Mouse (Mus musculus) intestine, embryonic 14.5 days (tissue): ENCODE results near the gene Cald1. TPM values are rescaled to one million over a fixed set of nuclear protein-coding genes. Genes with fewer than 3 reads are reported as not detected.

Experiments
- ATAC-seq: fragments of 200-750 bp; cut with Nextera tagmentation; replicated peaks from 2 replicates; pipeline ENCODE4 v1.8.0; 2017; ENCODE audit warnings: low read depth, moderate number of reproducible peaks, moderate TSS enrichment, moderate library complexity; ENCODE audit not compliant: low FRiP score, low TSS enrichment
- DNase-seq: peaks from one replicate; pipeline ENCODE4 v3.0.0-alpha.2; 2018; ENCODE audit warnings: low spot score
- H3K27ac ChIP-seq: fragments of 300-500 bp; sonication (generic); 2 replicates; pipeline ENCODE4 v1.5.1; 2014; ENCODE audit warnings: low read depth, mild to moderate bottlenecking, control low read depth
- H3K27me3 ChIP-seq: fragments of 300-500 bp; sonication (generic); replicated peaks from 2 replicates; pipeline ENCODE4 v1.6.1; 2014; ENCODE audit warnings: low read length, control low read depth; ENCODE audit not compliant: control insufficient read depth, insufficient read depth
- H3K36me3 ChIP-seq: fragments of 300-500 bp; sonication (generic); 2 replicates; pipeline ENCODE4 v1.6.1; 2014; ENCODE audit warnings: low read length, control low read depth; ENCODE audit not compliant: control insufficient read depth, insufficient read depth
- H3K4me1 ChIP-seq: fragments of 300-500 bp; sonication (generic); replicated peaks from 2 replicates; pipeline ENCODE4 v1.6.1; 2014; ENCODE audit warnings: low read length, control low read depth, mixed read lengths; ENCODE audit not compliant: control insufficient read depth, insufficient read depth
- H3K4me2 ChIP-seq: fragments of 300-500 bp; sonication (generic); 2 replicates; pipeline ENCODE4 v1.6.1; 2014; ENCODE audit warnings: low read length
- H3K4me3 ChIP-seq: fragments of 300-500 bp; sonication (generic); 2 replicates; pipeline ENCODE4 v1.5.1; 2014; ENCODE audit warnings: low read depth, low read length, control low read depth, mixed read lengths
- H3K9ac ChIP-seq: fragments of 300-500 bp; sonication (generic); 2 replicates; pipeline ENCODE4 v1.6.1; 2014; ENCODE audit warnings: mild to moderate bottlenecking, low read length
- H3K9me3 ChIP-seq: fragments of 300-500 bp; sonication (generic); 2 replicates; pipeline ENCODE4 v1.6.1; 2016; ENCODE audit warnings: low read length, control low read depth; ENCODE audit not compliant: control insufficient read depth
- WGBS: fragments of 180-500 bp; shearing (Covaris S2); extraction: QIAGEN DNeasy Blood & Tissue Kit; methylation state at CpG from one replicate; pipeline ENCODE4 v1.1.7; 2014; 5-methylcytosine and 5-hydroxymethylcytosine counted together
- polyA plus RNA-seq: library from polyadenylated mRNA; unstranded; fragments of >200 nt; fragmentation: Nextera tagmentation; extraction: Ambion mirVana; gene quantifications from 2 replicates; pipeline ENCODE4 v1.2.1, GENCODE M21; 2014

Cald1 gene
- polyA plus RNA-seq, 1 experiment from 2014 or later = 309 TPM

DNA sequence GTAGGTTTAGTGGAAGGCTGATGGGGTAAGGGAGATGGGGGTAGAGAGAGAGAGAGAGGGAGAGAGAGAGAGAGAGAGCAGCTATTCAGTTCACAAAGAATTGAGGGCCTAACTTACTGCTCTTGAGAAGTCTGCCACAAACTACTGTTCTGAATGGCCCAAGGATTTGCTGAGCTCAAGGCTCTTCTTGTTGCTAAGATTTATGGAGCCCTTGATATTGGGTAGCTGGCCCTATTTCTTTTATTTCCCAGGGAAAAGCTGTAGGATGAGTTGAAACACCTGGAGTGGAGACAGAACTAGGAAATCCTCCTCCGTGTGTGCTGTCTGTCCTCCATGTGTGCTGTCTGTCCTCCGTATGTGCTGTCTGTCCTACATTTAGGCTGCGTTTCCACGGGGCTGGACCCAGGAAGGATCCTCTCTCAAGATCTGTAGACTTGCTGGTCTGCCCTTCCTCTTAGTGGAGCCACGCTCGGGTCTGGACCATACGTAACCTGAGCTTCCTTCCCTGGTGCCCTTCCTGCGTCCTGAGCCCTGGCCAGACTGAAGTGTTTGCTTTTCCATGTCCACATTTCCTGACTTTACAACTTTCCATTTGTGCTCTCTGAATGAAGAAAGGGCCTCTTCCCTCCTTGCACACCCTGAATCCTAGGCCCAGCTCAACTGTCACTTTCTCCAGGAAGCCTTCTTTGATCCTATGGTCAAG, 131.3 kb downstream of the Cald1 start:
- Histone ChIP-seq H3K9ac (no peak overlapping the region), H3K9me3 (0 out of 2 replicates have a peak, but pooled peaks cover 2% of the 10 kb centered on the region), H3K4me1 (peaks cover 24% of the 10 kb centered on the region), H3K27me3 (no peaks in the 10 kb centered on the region), H3K36me3 (no peaks in the 10 kb centered on the region), H3K27ac (no peak overlapping the region), H3K4me3 (no peak overlapping the region), H3K4me2 (no peak overlapping the region)
- DNase-seq = no peak
- ATAC-seq = no peak
- 48% methylated on average over 8 of the region's 8 CpGs for WGBS

DNA sequence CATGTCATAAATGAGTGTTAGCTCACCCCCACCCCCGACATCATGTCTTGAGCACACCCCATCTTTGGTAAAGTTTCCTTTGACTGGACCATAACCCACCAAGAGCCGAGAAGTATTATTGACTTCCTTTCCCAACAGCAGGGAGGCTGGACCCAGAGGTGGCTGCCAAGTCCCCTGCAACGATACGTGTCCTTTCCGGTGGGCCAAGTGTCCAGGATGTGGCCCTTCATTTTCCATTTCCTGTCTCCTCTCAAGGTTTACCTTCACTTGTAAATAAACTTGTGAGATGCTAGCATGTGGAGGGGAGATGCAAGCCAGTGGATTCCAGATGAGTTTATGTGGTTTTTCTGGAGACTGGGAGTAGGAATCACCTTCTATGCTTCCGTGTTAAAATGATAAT, 132.7 kb downstream of the Cald1 start:
- DNase-seq (no peak), ATAC-seq (no peak)
- H3K27ac ChIP-seq = no peak overlapping the region
- H3K4me3 ChIP-seq = no peak overlapping the region
- H3K9me3 ChIP-seq = no peaks in the 10 kb centered on the region
- H3K27me3 ChIP-seq = no peaks in the 10 kb centered on the region
- no peak overlapping the region for H3K4me2 ChIP-seq
- H3K9ac ChIP-seq = no peak overlapping the region
- H3K4me1 ChIP-seq = peaks cover 24% of the 10 kb centered on the region
- H3K36me3 ChIP-seq = no peaks in the 10 kb centered on the region
- WGBS = 68% methylated on average over 6 of the region's 6 CpGs

DNA sequence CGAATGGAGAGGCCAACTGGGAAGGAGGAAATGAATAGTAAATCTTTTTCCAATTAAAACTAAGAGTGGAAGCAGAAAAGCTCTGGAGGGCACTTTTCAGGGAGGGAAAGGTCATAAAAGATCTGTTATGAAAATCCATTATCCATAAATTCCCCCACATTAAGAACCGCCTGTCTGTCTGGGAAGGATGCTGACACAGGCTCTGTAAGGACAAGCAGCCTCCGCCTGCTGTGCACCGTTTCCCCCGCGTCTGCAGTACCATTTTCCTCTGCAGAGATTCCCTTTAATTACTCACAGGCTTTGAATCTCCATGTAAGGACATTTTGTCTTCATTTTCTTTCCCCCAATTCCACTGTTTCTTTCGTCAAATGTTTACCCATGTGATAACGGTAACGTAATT, 133.2 kb downstream of the Cald1 start:
- H3K4me2 ChIP-seq = no peak overlapping the region
- no peaks in the 10 kb centered on the region for H3K27me3 ChIP-seq
- H3K27ac ChIP-seq = no peak overlapping the region
- DNase-seq = no peak
- no peak overlapping the region for H3K4me3 ChIP-seq
- peaks cover 24% of the 10 kb centered on the region for H3K4me1 ChIP-seq
- H3K9me3 ChIP-seq = no peaks in the 10 kb centered on the region
- no peak overlapping the region for H3K9ac ChIP-seq
- 64% methylated on average over 9 of the region's 9 CpGs for WGBS
- no peaks in the 10 kb centered on the region for H3K36me3 ChIP-seq
- ATAC-seq = no peak

DNA sequence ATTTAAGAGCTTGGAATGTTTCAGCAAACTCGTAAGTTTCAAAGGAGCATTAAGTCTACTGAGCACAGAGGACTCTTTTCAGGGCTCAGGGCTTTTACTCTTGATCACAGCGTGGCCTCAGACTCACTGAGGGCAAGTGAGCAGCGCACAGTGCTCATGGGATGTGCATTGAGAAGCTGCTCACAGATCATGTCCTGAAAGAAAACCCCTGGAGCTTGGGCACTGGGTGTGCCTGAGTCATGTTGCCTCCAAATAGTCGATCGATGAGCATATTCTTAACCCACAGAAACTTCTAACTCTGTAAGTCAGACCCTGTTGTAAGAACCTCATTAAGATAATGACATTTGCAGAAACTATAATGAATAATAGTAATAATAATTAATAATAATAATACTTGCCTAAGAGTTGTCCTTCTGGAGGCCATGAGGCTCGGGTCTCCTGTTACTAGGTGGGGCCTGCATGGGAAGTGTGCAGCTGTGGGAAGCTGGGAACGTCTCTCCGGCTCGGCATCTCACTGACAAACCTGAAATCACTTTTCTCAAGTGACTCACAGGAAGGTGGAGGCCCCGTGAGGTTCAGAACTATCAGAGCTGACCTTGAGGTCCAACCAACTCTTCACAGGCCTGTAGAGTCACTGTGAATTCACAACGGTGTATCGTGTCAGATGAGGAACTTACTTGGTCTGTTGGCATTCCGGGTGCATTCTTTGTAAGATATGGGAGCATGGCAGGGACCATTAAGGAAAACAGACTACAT, 136.8 kb downstream of the Cald1 start:
- Histone ChIP-seq H3K9me3 (no peaks in the 10 kb centered on the region), H3K27me3 (no peaks in the 10 kb centered on the region), H3K27ac (no peak overlapping the region), H3K9ac (no peak overlapping the region), H3K36me3 (no peaks in the 10 kb centered on the region), H3K4me2 (no peak overlapping the region), H3K4me3 (no peak overlapping the region), H3K4me1 (peaks cover 13% of the 10 kb centered on the region)
- no peak for ATAC-seq
- WGBS = 81% methylated on average over 13 of the region's 13 CpGs
- DNase-seq = no peak

DNA sequence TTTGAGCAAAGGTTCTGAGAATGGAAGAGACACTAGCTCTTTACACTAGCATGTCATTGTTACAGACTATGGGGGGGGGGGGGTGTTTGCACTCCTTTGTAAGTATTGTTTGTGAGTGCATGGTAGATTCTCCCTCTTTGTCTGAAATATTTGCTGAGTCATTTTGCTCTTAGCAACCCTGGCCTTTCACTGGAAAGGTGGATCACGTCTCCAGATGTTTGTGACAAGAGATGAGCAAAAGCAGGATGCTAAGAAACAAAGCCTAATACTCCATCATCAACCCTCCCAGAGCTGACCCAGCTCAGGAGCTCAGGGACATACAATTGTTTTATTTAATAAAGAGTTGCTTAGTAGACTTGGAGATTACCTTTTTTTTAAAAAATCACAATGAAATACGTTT, 138.6 kb downstream of the Cald1 start:
- no peak for DNase-seq
- H3K27ac ChIP-seq = no peak overlapping the region
- no peak overlapping the region for H3K9ac ChIP-seq
- WGBS = 51% methylated on average over 2 of the region's 2 CpGs
- no peaks in the 10 kb centered on the region for H3K27me3 ChIP-seq
- H3K36me3 ChIP-seq = peaks cover 8% of the 10 kb centered on the region
- no peaks in the 10 kb centered on the region for H3K9me3 ChIP-seq
- no peak for ATAC-seq
- H3K4me1 ChIP-seq = 0 out of 2 replicates have a peak, but pooled peaks cover under 1% of the 10 kb centered on the region
- H3K4me2 ChIP-seq = no peak overlapping the region
- no peak overlapping the region for H3K4me3 ChIP-seq

DNA sequence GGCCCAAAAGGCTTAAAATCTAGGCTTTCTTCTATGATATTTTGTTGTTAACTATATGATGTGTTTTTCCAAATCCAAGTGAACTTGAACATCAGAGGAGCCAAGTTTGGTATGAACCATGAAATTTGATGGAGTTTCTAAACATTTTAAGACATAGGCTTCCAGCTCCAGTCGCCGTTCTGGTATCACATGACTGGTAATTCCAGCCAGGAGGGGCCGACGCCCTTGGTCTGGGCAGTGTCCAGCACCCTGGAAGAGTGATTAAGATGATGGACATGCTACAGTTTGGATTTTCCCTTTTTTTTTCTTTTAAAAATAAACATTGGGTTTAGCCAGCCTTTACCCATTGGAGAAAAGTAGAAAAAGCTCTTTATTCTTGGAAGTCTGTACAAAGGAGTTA, 145.6 kb downstream of the Cald1 start:
- DNase-seq = no peak
- H3K36me3 ChIP-seq = peaks cover 53% of the 10 kb centered on the region
- 61% methylated on average over 4 of the region's 4 CpGs for WGBS

DNA sequence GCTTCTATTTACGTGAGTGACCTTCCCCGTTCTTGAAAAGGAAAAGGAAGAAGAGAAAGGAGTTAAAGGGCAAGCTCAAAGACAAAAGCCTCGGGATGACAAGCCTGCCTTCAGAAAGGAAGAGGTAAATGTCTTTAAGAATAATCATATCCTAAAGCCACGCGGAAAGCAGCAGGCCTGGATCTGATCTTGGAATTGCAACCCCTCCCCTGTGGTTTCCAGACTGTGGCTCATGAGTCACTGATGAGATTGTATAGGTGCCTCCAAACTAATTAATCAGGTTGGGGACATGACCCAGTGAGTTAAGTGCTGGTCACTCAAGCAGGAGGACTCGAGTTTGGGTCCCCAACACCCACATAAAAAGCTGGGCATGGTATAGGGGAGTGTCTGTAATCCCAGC, 149.5 kb downstream of the Cald1 start:
- ATAC-seq (no peak), DNase-seq (no peak)
- H3K27ac ChIP-seq = no peak overlapping the region
- no peaks in the 10 kb centered on the region for H3K27me3 ChIP-seq
- H3K9me3 ChIP-seq = no peaks in the 10 kb centered on the region
- H3K36me3 ChIP-seq = peaks cover 56% of the 10 kb centered on the region
- H3K4me3 ChIP-seq = no peak overlapping the region
- no peaks in the 10 kb centered on the region; the same call in 1 of the 2 replicates for H3K4me1 ChIP-seq
- WGBS = 71% methylated on average over 6 of the region's 6 CpGs
- no peak overlapping the region for H3K4me2 ChIP-seq
- H3K9ac ChIP-seq = no peak overlapping the region

More for the DNA sequence above, 145.6 kb downstream of the Cald1 start:
- ATAC-seq = no peak
- no peak overlapping the region for H3K27ac ChIP-seq
- H3K4me3 ChIP-seq = no peak overlapping the region
- H3K9ac ChIP-seq = no peak overlapping the region
- no peaks in the 10 kb centered on the region for H3K9me3 ChIP-seq
- no peaks in the 10 kb centered on the region for H3K27me3 ChIP-seq
- H3K4me1 ChIP-seq = no peaks in the 10 kb centered on the region
- H3K4me2 ChIP-seq = no peak overlapping the region

DNA sequence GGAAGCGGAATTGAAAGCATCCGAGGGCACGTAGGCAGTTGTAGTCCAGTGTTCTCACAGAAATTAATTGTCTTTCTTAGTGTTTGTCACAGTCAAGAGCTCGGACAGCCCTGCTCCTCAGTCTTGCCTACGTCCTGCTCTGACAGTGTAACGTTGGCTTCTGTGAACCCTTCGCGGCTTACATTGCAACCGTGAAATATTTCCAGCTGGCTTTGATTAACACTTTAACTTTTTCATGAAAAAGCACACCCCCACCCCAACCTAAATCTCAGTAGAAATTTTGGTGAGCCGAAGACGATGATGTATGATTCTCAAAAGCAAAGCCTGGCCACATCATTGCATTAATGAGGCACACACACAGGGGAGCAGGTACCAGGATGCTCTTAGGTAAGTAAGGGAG, 150.3 kb downstream of the Cald1 start:
- no peak for DNase-seq
- 90% methylated on average over 11 of the region's 11 CpGs for WGBS

More for the DNA sequence above, 150.3 kb downstream of the Cald1 start:
- H3K4me3 ChIP-seq = no peak overlapping the region
- no peaks in the 10 kb centered on the region for H3K27me3 ChIP-seq
- H3K4me1 ChIP-seq = no peaks in the 10 kb centered on the region; the same call in 1 of the 2 replicates
- H3K9ac ChIP-seq = no peak overlapping the region
- ATAC-seq = no peak
- H3K4me2 ChIP-seq = no peak overlapping the region
- no peak overlapping the region for H3K27ac ChIP-seq
- no peaks in the 10 kb centered on the region for H3K9me3 ChIP-seq
- peaks cover 63% of the 10 kb centered on the region for H3K36me3 ChIP-seq
